Mouse (Mus musculus): ENCODE results near the gene Rab28.

GRCm38 (mm10) chr5:41685016-41685415 is 22.9 kb downstream of the Rab28 start:
- TF ChIP-seq CTCF (IDR thresholded peaks at IDR 0.05; ENCODE audit: insufficient read depth, low read length) = no peak
- no peak for TF ChIP-seq POLR2A (IDR thresholded peaks at IDR 0.05; ENCODE audit: borderline replicate concordance, extremely low read depth, low read depth, low read length)

Data from lung, adult 2 months (tissue).